Comparison of ENCODE assay signal across 8 mouse cellular contexts in genomic region chr12:24830766-24831152, GRCm38 (mm10). TPM values are rescaled to one million over a fixed set of nuclear protein-coding genes. Genes with fewer than 3 reads are reported as not detected.
DNase-seq lines count a peak whose midpoint lies in the region; ATAC-seq and TF ChIP-seq lines count a peak whose summit lies in the region.

Gene Mboat2 (plus strand): TSS chr12:24830879.

- peak within 1 kb of the TSS; percentile 79 for H3K4me2 ChIP-seq in embryonic facial prominence, embryonic 11.5 days (ENCODE audit: low read depth, low read length)
- peak within 1 kb of the TSS; percentile 100 for H3K4me2 ChIP-seq in liver, postnatal 0 days (ENCODE audit: low read depth, low read length)
- peak within 1 kb of the TSS; percentile 78 for H3K4me2 ChIP-seq in neural tube, embryonic 12.5 days (replicated peaks)

- H3K9me3 ChIP-seq in embryonic facial prominence, embryonic 11.5 days (replicated peaks; ENCODE audit: control insufficient read depth, low read length): no peaks in the 10 kb centered on the region
- H3K9me3 ChIP-seq in liver, postnatal 0 days (ENCODE audit: low read length): no peaks in the 10 kb centered on the region
- no peaks in the 10 kb centered on the region for H3K9me3 ChIP-seq in neural tube, embryonic 12.5 days

- no peaks in the 10 kb centered on the region; the same call in 1 of the 2 replicates for H3K4me1 ChIP-seq in embryonic facial prominence, embryonic 11.5 days (ENCODE audit: control insufficient read depth, insufficient read depth, low read length)
- peaks cover 14% of the 10 kb centered on the region for H3K4me1 ChIP-seq in liver, postnatal 0 days (ENCODE audit: insufficient read depth)
- H3K4me1 ChIP-seq in neural tube, embryonic 12.5 days: peaks cover 26% of the 10 kb centered on the region

- DNase-seq in ovary, postnatal 36 days (ENCODE audit: low spot score): peak; percentile 68
- DNase-seq in ovary, postnatal 10 days (ENCODE audit: low spot score): no peak
- peak; percentile 79 for DNase-seq in embryonic facial prominence, embryonic 11.5 days (ENCODE audit: low spot score)
- DNase-seq in heart, postnatal 10 days: no peak
- DNase-seq in kidney, postnatal 36 days: peak; percentile 49 to 71
- peak; percentile 42 for DNase-seq in liver, postnatal 0 days
- no peak for DNase-seq in thymus, postnatal 14 days

- TF ChIP-seq CTCF in liver, postnatal 0 days (IDR thresholded peaks at IDR 0.05; ENCODE audit: low read depth): no peak

- H3K36me3 ChIP-seq in embryonic facial prominence, embryonic 11.5 days (replicated peaks; ENCODE audit: control insufficient read depth, insufficient read depth, low read depth, low read length): no peaks in the 10 kb centered on the region
- no peaks in the 10 kb centered on the region for H3K36me3 ChIP-seq in liver, postnatal 0 days (replicated peaks; ENCODE audit: insufficient read depth, low read length)
- no peaks in the 10 kb centered on the region for H3K36me3 ChIP-seq in neural tube, embryonic 12.5 days

- 0% methylated on average over 24 of the region's 24 CpGs for WGBS in embryonic facial prominence, embryonic 11.5 days
- under 1% methylated on average over 23 of the region's 24 CpGs for WGBS in liver, postnatal 0 days (ENCODE audit: insufficient replicate concordance)
- under 1% methylated on average over 24 of the region's 24 CpGs for WGBS in neural tube, embryonic 12.5 days

- ATAC-seq in embryonic facial prominence, embryonic 11.5 days (replicated peaks; ENCODE audit: insufficient number of reproducible peaks, low FRiP score, low TSS enrichment, low read depth): peak; percentile 49
- peak; percentile 24 for ATAC-seq in liver, postnatal 0 days
- peak; percentile 63; the same call in 1 of the 2 replicates for ATAC-seq in neural tube, embryonic 12.5 days (ENCODE audit: low FRiP score, low read depth)

- H3K4me3 ChIP-seq in embryonic facial prominence, embryonic 11.5 days (ENCODE audit: low read depth, low read length): peak within 1 kb of the TSS; percentile 93
- H3K4me3 ChIP-seq in liver, postnatal 0 days (ENCODE audit: low read depth, low read length): peak within 1 kb of the TSS; percentile 78
- H3K4me3 ChIP-seq in neural tube, embryonic 12.5 days: peak within 1 kb of the TSS; percentile 95

- H3K27me3 ChIP-seq in embryonic facial prominence, embryonic 11.5 days (ENCODE audit: control insufficient read depth, insufficient read depth, low read length): no peaks in the 10 kb centered on the region
- peaks cover 14% of the 10 kb centered on the region for H3K27me3 ChIP-seq in liver, postnatal 0 days (ENCODE audit: insufficient read depth, low read length)
- no peaks in the 10 kb centered on the region for H3K27me3 ChIP-seq in neural tube, embryonic 12.5 days (replicated peaks)

- intact Hi-C loops in heart, postnatal 10 days (cut with DNase I): loop anchor here (2.0 to 10.0 kb wide), 3 partner anchors 86 to 117 kb away; no protein-coding TSS in a partner anchor

- no peak for TF ChIP-seq EP300 in liver, postnatal 0 days (IDR thresholded peaks at IDR 0.05; ENCODE audit: low read depth)

- H3K27ac ChIP-seq in embryonic facial prominence, embryonic 11.5 days (replicated peaks; ENCODE audit: low read depth, low read length): peak within 1 kb of the TSS; percentile 89
- H3K27ac ChIP-seq in liver, postnatal 0 days (ENCODE audit: low read depth): no peak within 1 kb of the TSS
- H3K27ac ChIP-seq in neural tube, embryonic 12.5 days: peak within 1 kb of the TSS; percentile 92

- peak within 1 kb of the TSS; percentile 90 for H3K9ac ChIP-seq in embryonic facial prominence, embryonic 11.5 days (replicated peaks; ENCODE audit: low read length)
- H3K9ac ChIP-seq in liver, postnatal 0 days (replicated peaks): peak within 1 kb of the TSS; percentile 60
- H3K9ac ChIP-seq in neural tube, embryonic 12.5 days: peak within 1 kb of the TSS; percentile 94

RNA-seq across cellular contexts. Expression of gene Mboat2, which starts in this region (rescaled TPM):
- 53.0 and 58.2 TPM in 2 replicates for polyA plus RNA-seq in embryonic facial prominence, embryonic 11.5 days (2014; fragmentation: Nextera tagmentation; extraction: Ambion mirVana)
- 10 to 100 TPM; 17.3 to 18.3 TPM for total RNA-seq in heart, postnatal 10 days (2021)
- 1.9 and 2.0 TPM in 2 replicates for polyA plus RNA-seq in liver, postnatal 0 days (2015; fragmentation: Nextera tagmentation; extraction: Ambion mirVana)
- polyA plus RNA-seq in neural tube, embryonic 12.5 days (2016; fragmentation: Nextera tagmentation; extraction: Ambion mirVana): 56.9 and 62.1 TPM in 2 replicates

Comparison
In these comparisons a context has a peak if more than half of its experiments do, and no peak if none do; other contexts are left out.
1. RNA of gene Mboat2 (polyA plus RNA-seq): 56.9 to 62.1 TPM in neural tube, embryonic 12.5 days and 53.0 to 58.2 TPM in embryonic facial prominence, embryonic 11.5 days; 1.9 to 2.0 TPM in liver, postnatal 0 days; every median in the first group is over 10 times any median in the second.
2. DNase-seq: peak in ovary, postnatal 36 days (single experiment), embryonic facial prominence, embryonic 11.5 days (single experiment), kidney, postnatal 36 days (2 of 2) and liver, postnatal 0 days (single experiment); none in ovary, postnatal 10 days (single experiment), heart, postnatal 10 days (0 of 2) and thymus, postnatal 14 days (single experiment).
3. Peak in every context shown above with its lines, with median percentiles within 50 percentile points of each other: ATAC-seq, H3K4me2 ChIP-seq, H3K4me3 ChIP-seq and H3K9ac ChIP-seq.